Mouse (Mus musculus) stomach, embryonic 14.5 days (tissue): Measurements from ENCODE around the gene Dek. TPM values are rescaled to one million over a fixed set of nuclear protein-coding genes. Genes with fewer than 3 reads are reported as not detected.

Source experiments
- ATAC-seq: fragments of 200-750 bp; cut with Nextera tagmentation; 2 replicates; pipeline ENCODE4 v1.8.0; 2017; ENCODE audit warnings: low read depth, moderate TSS enrichment; ENCODE audit not compliant: insufficient number of reproducible peaks, insufficient read depth, low FRiP score
- H3K27ac ChIP-seq: fragments of 300-500 bp; sonication (generic); 2 replicates; pipeline ENCODE4 v1.5.1; 2014; ENCODE audit warnings: mild to moderate bottlenecking, low read length, moderate library complexity, mixed read lengths
- H3K27me3 ChIP-seq: fragments of 300-500 bp; sonication (generic); 2 replicates; pipeline ENCODE4 v1.6.1; 2014; ENCODE audit warnings: low read length, control low read depth, mixed read lengths; ENCODE audit not compliant: control insufficient read depth, insufficient read depth
- H3K36me3 ChIP-seq: fragments of 300-500 bp; sonication (generic); 2 replicates; pipeline ENCODE4 v1.6.1; 2014; ENCODE audit warnings: mild to moderate bottlenecking, control low read depth, low read length, moderate library complexity, mixed read lengths; ENCODE audit not compliant: control insufficient read depth, insufficient read depth
- H3K4me1 ChIP-seq: fragments of 300-500 bp; sonication (generic); 2 replicates; pipeline ENCODE4 v1.6.1; 2014; ENCODE audit warnings: low read length, control low read depth, mixed read lengths; ENCODE audit not compliant: control insufficient read depth, insufficient read depth
- H3K4me2 ChIP-seq: fragments of 300-500 bp; sonication (generic); replicated peaks from 2 replicates; pipeline ENCODE4 v1.6.1; 2014; ENCODE audit warnings: low read depth, low read length, control low read depth
- H3K4me3 ChIP-seq: fragments of 300-500 bp; sonication (generic); 2 replicates; pipeline ENCODE4 v1.5.1; 2014; ENCODE audit warnings: low read depth, low read length, control low read depth
- H3K9ac ChIP-seq: fragments of 300-500 bp; sonication (generic); replicated peaks from 2 replicates; pipeline ENCODE4 v1.6.1; 2014; ENCODE audit warnings: low read depth, mild to moderate bottlenecking, control low read depth, low read length, moderate library complexity, mixed read lengths
- H3K9me3 ChIP-seq: fragments of 300-500 bp; sonication (generic); 2 replicates; pipeline ENCODE4 v1.6.1; 2016; ENCODE audit warnings: low read depth, low read length, control low read depth; ENCODE audit not compliant: control insufficient read depth
- WGBS: fragments of 180-500 bp; shearing (Covaris S2); extraction: QIAGEN DNeasy Blood & Tissue Kit; methylation state at CpG from one replicate; pipeline ENCODE4 v1.1.7; 2014; 5-methylcytosine and 5-hydroxymethylcytosine counted together
- polyA plus RNA-seq: library from polyadenylated mRNA; unstranded; fragments of >200 nt; fragmentation: Nextera tagmentation; extraction: Ambion mirVana; gene quantifications from 2 replicates; pipeline ENCODE4 v1.2.1, GENCODE M21; 2014

Dek gene
- polyA plus RNA-seq, 1 experiment from 2014 or later = 271 TPM

GRCm38 (mm10) chr13:47043833-47044616 is 62.0 kb downstream of the Dek start:
- 2% methylated on average over 45 of the region's 45 CpGs for WGBS
- Histone ChIP-seq H3K36me3 (0 out of 2 replicates have a peak, but pooled peaks cover under 1% of the 10 kb centered on the region), H3K27me3 (no peaks in the 10 kb centered on the region), H3K4me2 (peak overlapping the region; percentile 100), H3K4me1 (peaks cover 11% of the 10 kb centered on the region; the same call in 1 of the 2 replicates), H3K4me3 (peak overlapping the region; percentile 79), H3K27ac (peak overlapping the region; percentile 66; the same call in 1 of the 2 replicates), H3K9ac (peak overlapping the region; percentile 69), H3K9me3 (no peaks in the 10 kb centered on the region)
- ATAC-seq = no peak; the same call in 1 of the 2 replicates

- peak; percentile 97 for ATAC-seq
- H3K36me3 ChIP-seq = no peaks in the 10 kb centered on the region
- no peaks in the 10 kb centered on the region for H3K9me3 ChIP-seq
- H3K27me3 ChIP-seq = no peaks in the 10 kb centered on the region
- WGBS = under 1% methylated on average over 48 of the region's 48 CpGs
- peaks cover 11% of the 10 kb centered on the region; the same call in 1 of the 2 replicates for H3K4me1 ChIP-seq
- peak within 1 kb of the TSS; percentile 69 for H3K9ac ChIP-seq
- peak within 1 kb of the TSS; percentile 79 for H3K4me3 ChIP-seq
- peak within 1 kb of the TSS; percentile 100 for H3K4me2 ChIP-seq
- peak within 1 kb of the TSS; percentile 66; the same call in 1 of the 2 replicates for H3K27ac ChIP-seq
Observed at GRCm38 (mm10) chr13:47043030-47043680, 62.8 kb downstream of the Dek start, which contains the start of gene Kdm1b. Gene Kdm1b (plus strand): TSS chr13:47043499.

GRCm38 (mm10) chr13:47042024-47042633 is 63.9 kb downstream of the Dek start:
- H3K9me3 ChIP-seq = no peaks in the 10 kb centered on the region
- H3K4me3 ChIP-seq = peak overlapping the region; percentile 79
- no peak for ATAC-seq
- 47% methylated on average over 8 of the region's 8 CpGs for WGBS
- H3K9ac ChIP-seq = no peak overlapping the region
- H3K27me3 ChIP-seq = no peaks in the 10 kb centered on the region
- H3K36me3 ChIP-seq = no peaks in the 10 kb centered on the region
- peaks cover 11% of the 10 kb centered on the region; the same call in 1 of the 2 replicates for H3K4me1 ChIP-seq
- peak overlapping the region; percentile 52 for H3K4me2 ChIP-seq
- H3K27ac ChIP-seq = no peak overlapping the region

GRCm38 (mm10) chr13:47040061-47040460 is 65.9 kb downstream of the Dek start:
- 91% methylated on average over 5 of the region's 5 CpGs for WGBS
- ATAC-seq = no peak
- no peak overlapping the region for H3K9ac ChIP-seq

GRCm38 (mm10) chr13:47037946-47038345 is 68.1 kb downstream of the Dek start:
- 0 out of 2 replicates have a peak, but pooled peaks cover 4% of the 10 kb centered on the region for H3K4me1 ChIP-seq
- H3K9ac ChIP-seq = no peak overlapping the region
- 88% methylated on average over 6 of the region's 6 CpGs for WGBS
- no peak for ATAC-seq
- no peak overlapping the region for H3K27ac ChIP-seq
- no peaks in the 10 kb centered on the region for H3K9me3 ChIP-seq
- H3K4me3 ChIP-seq = no peak overlapping the region
- no peaks in the 10 kb centered on the region for H3K27me3 ChIP-seq
- no peak overlapping the region for H3K4me2 ChIP-seq
- H3K36me3 ChIP-seq = no peaks in the 10 kb centered on the region

More at GRCm38 (mm10) chr13:47040061-47040460, 65.9 kb downstream of the Dek start:
- no peaks in the 10 kb centered on the region for H3K36me3 ChIP-seq
- peaks cover 11% of the 10 kb centered on the region; the same call in 1 of the 2 replicates for H3K4me1 ChIP-seq
- H3K27me3 ChIP-seq = no peaks in the 10 kb centered on the region
- H3K4me2 ChIP-seq = no peak overlapping the region
- no peaks in the 10 kb centered on the region for H3K9me3 ChIP-seq
- no peak overlapping the region for H3K4me3 ChIP-seq
- H3K27ac ChIP-seq = no peak overlapping the region

Other genes starting within 250 kb of the Dek start
- gene Kif13a, start 176.3 kb downstream of the Dek start, polyA plus RNA-seq = 14.7 and 14.8 TPM in 2 replicates
- gene Nhlrc1, start 91.4 kb downstream of the Dek start, polyA plus RNA-seq = 3.1 and 3.6 TPM in 2 replicates
- 15.4 and 16.1 TPM in 2 replicates for gene Kdm1b, start 62.7 kb downstream of the Dek start, polyA plus RNA-seq
- gene Tpmt, start 61.5 kb downstream of the Dek start, polyA plus RNA-seq = 24.2 and 29.9 TPM in 2 replicates
- 1.5 and 2.0 TPM in 2 replicates for gene Rnf144b, start 16.5 kb upstream of the Dek start, polyA plus RNA-seq